Mouse (Mus musculus): ENCODE data around the gene Nav1. TPM values are rescaled to one million over a fixed set of nuclear protein-coding genes. Genes with fewer than 3 reads are reported as not detected.

Gene Nav1
- 3.7 and 3.9 TPM in 2 replicates for polyA plus RNA-seq (2015; fragmentation: Nextera tagmentation; extraction: Ambion mirVana)

DNA sequence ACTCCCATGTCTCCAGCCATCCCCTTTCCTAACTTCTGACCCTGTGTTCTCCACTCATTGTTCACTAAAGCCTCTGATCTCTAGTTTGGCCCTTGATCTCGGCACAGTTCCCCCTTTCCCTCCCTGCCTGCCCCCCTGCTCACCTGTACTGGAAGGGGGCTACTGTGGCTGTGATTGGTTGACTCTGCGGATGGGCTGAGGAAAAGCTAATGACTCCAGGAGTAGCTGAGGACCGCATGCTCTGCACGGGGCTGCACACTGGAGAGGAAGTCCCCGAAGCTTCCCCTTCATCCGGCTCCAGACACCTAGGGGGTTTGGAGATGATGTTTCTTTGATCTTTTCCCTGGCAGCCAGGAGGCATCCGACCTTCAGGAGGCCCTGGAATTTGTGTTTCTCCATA lies at the start of gene Nav1:
Gene Nav1 (minus strand): TSS at position 277 of the 400 bp plus-strand sequence.
- H3K27ac ChIP-seq (replicated peaks), result no peak within 1 kb of the TSS
- WGBS, result 53% methylated on average over 7 of the region's 7 CpGs
- no peak for ATAC-seq (ENCODE audit: low FRiP score, low TSS enrichment)

DNA sequence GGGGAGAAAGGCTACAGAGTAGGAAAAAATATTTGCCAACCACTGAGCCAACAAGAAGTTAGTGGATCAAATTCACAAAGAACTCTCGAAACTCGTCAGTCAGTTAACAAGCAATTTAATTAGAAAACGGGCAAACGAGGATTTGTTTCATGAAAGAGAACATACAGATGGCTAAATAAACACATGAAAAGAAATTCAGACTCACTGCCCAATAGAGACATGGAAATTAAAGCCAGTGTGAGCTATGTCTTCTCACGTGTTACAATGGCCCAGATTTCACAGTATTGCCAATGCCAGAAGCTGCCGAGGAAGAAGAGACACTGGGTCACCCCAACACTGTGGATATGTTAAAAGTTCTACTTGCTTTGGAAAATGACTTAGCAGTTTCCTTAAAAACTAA lies 46.8 kb upstream of the Nav1 start:
- Histone ChIP-seq H3K4me2 (replicated peaks; ENCODE audit: low read depth) (no peak overlapping the region), H3K27me3 (ENCODE audit: control insufficient read depth, insufficient read depth, low read length) (no peaks in the 10 kb centered on the region), H3K36me3 (ENCODE audit: control insufficient read depth, insufficient read depth, low read length) (0 out of 2 replicates have a peak, but pooled peaks cover 2% of the 10 kb centered on the region), H3K9me3 (ENCODE audit: control insufficient read depth, low read length) (0 out of 2 replicates have a peak, but pooled peaks cover 2% of the 10 kb centered on the region), H3K9ac (ENCODE audit: low read length) (no peak overlapping the region), H3K4me1 (replicated peaks; ENCODE audit: control insufficient read depth, insufficient read depth) (no peaks in the 10 kb centered on the region), H3K27ac (replicated peaks) (no peak overlapping the region), H3K4me3 (ENCODE audit: low read depth, low read length) (no peak overlapping the region)
- TF ChIP-seq CTCF (IDR thresholded peaks at IDR 0.05; ENCODE audit: low read depth) (no peak), EP300 (optimal IDR thresholded peaks at IDR 0.05) (no peak)
- DNase-seq (ENCODE audit: low spot score) (no peak), ATAC-seq (ENCODE audit: low FRiP score, low TSS enrichment) (no peak)
- WGBS, result 86% methylated on average over 6 of the region's 6 CpGs

More for the DNA sequence above, at the start of gene Nav1:
- Histone ChIP-seq H3K36me3 (ENCODE audit: control insufficient read depth, insufficient read depth, low read length) (no peaks in the 10 kb centered on the region), H3K4me1 (replicated peaks; ENCODE audit: control insufficient read depth, insufficient read depth) (no peaks in the 10 kb centered on the region), H3K27me3 (ENCODE audit: control insufficient read depth, insufficient read depth, low read length) (no peaks in the 10 kb centered on the region), H3K4me3 (ENCODE audit: low read depth, low read length) (no peak within 1 kb of the TSS), H3K9ac (ENCODE audit: low read length) (no peak within 1 kb of the TSS), H3K4me2 (replicated peaks; ENCODE audit: low read depth) (no peak within 1 kb of the TSS), H3K9me3 (ENCODE audit: control insufficient read depth, low read length) (no peaks in the 10 kb centered on the region)
- no peak for DNase-seq (ENCODE audit: low spot score)
- TF ChIP-seq EP300 (optimal IDR thresholded peaks at IDR 0.05) (no peak), CTCF (IDR thresholded peaks at IDR 0.05; ENCODE audit: low read depth) (no peak)

DNA sequence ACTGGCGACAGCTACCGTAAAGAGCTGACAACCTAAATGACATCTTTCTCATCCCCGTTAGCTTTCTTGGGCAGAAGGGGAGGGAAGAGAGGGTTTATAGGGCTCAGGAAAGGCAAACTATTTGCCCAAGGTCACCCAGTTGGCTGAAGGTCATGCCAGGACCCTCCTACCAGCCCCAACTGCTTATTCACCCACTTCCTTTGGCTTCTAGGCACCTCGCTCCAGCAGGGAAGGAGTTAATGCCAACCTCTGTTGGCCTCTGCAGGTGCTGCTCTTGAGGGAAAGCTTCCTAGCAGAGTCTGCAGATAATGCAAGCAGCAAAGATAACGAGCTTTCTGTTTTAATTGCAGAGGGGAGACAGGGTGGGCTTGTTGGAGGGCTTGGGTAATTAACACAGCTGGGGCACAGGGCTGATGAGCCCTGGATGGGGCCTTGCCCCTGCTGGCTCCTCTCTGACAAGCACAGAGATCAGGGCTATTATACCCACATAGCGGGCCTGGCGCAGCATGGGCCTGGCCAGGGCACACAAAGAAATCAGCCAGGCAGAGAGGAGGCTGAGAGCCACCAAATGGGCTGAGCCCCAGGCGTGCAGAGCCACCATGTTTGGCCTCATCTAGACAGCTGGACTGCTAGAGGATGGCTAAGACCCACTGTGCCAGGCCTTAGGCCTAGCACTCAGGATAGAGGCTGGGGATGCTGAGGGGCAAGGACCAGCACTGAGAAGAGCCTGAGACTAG lies 38.5 kb upstream of the Nav1 start:
- Histone ChIP-seq H3K9me3 (ENCODE audit: control insufficient read depth, low read length) (no peaks in the 10 kb centered on the region), H3K27me3 (ENCODE audit: control insufficient read depth, insufficient read depth, low read length) (no peaks in the 10 kb centered on the region), H3K9ac (ENCODE audit: low read length) (no peak overlapping the region), H3K36me3 (ENCODE audit: control insufficient read depth, insufficient read depth, low read length) (no peaks in the 10 kb centered on the region), H3K4me1 (replicated peaks; ENCODE audit: control insufficient read depth, insufficient read depth) (no peaks in the 10 kb centered on the region; the same call in 1 of the 2 replicates), H3K4me2 (replicated peaks; ENCODE audit: low read depth) (no peak overlapping the region), H3K4me3 (ENCODE audit: low read depth, low read length) (no peak overlapping the region), H3K27ac (replicated peaks) (no peak overlapping the region)
- TF ChIP-seq EP300 (optimal IDR thresholded peaks at IDR 0.05) (no peak), CTCF (IDR thresholded peaks at IDR 0.05; ENCODE audit: low read depth) (no peak)
- ATAC-seq (ENCODE audit: low FRiP score, low TSS enrichment) (no peak), DNase-seq (ENCODE audit: low spot score) (no peak)
- 83% methylated on average over 8 of the region's 8 CpGs for WGBS

DNA sequence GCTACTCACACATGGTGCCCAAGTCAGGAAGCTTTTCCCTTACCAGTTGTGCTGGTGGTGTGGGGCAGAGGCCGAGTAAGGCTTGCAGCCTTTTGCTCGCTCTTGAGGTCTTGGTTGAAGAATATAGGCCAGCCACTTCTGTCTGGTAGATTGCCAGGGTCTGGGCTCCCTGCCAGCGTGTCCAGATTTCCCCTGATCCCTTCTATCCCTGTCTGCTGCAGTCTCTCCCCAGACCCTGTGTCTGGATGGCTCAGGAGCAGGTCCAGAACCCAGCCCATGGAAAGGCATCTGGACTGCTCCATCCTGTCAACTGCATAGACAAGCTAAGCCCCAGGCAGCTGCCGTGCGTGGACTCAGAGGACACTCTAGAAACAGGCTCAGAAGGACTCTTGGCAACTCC lies 37.0 kb upstream of the Nav1 start:
- Histone ChIP-seq H3K4me3 (ENCODE audit: low read depth, low read length) (no peak overlapping the region), H3K4me1 (replicated peaks; ENCODE audit: control insufficient read depth, insufficient read depth) (no peaks in the 10 kb centered on the region; the same call in 1 of the 2 replicates), H3K27ac (replicated peaks) (no peak overlapping the region), H3K36me3 (ENCODE audit: control insufficient read depth, insufficient read depth, low read length) (no peaks in the 10 kb centered on the region), H3K27me3 (ENCODE audit: control insufficient read depth, insufficient read depth, low read length) (no peaks in the 10 kb centered on the region), H3K9me3 (ENCODE audit: control insufficient read depth, low read length) (no peaks in the 10 kb centered on the region), H3K4me2 (replicated peaks; ENCODE audit: low read depth) (no peak overlapping the region), H3K9ac (ENCODE audit: low read length) (no peak overlapping the region)
- ATAC-seq (ENCODE audit: low FRiP score, low TSS enrichment) (no peak), DNase-seq (ENCODE audit: low spot score) (no peak)
- WGBS, result 41% methylated on average over 5 of the region's 5 CpGs
- TF ChIP-seq EP300 (optimal IDR thresholded peaks at IDR 0.05), result no peak
- TF ChIP-seq CTCF (IDR thresholded peaks at IDR 0.05; ENCODE audit: low read depth), result no peak

DNA sequence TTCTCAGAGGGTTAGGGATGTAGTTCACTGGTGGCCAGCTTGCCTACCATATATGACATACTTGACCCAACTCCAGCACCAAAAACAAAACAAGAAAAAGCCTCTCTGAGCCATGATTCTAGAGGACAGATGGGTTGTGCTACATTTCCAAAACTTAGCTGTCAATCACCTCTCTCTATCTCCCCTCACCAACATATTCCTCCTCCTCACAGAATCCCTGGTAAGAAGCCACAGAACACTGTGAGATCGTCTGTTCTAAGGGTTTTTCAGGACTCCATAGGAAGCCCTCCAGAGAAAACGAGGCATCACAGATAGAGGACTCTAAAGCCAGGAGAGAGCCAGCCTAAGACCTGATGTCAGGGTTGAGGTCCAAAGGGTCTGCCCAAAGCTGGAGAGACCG lies 36.6 kb upstream of the Nav1 start:
- ATAC-seq (ENCODE audit: low FRiP score, low TSS enrichment) (no peak), DNase-seq (ENCODE audit: low spot score) (no peak)
- 65% methylated on average over 3 of the region's 3 CpGs for WGBS
- H3K27me3 ChIP-seq (ENCODE audit: control insufficient read depth, insufficient read depth, low read length), result no peaks in the 10 kb centered on the region
- TF ChIP-seq EP300 (optimal IDR thresholded peaks at IDR 0.05) (no peak), CTCF (IDR thresholded peaks at IDR 0.05; ENCODE audit: low read depth) (no peak)
- no peak overlapping the region for H3K9ac ChIP-seq (ENCODE audit: low read length)
- no peaks in the 10 kb centered on the region; the same call in 1 of the 2 replicates for H3K4me1 ChIP-seq (replicated peaks; ENCODE audit: control insufficient read depth, insufficient read depth)
- H3K9me3 ChIP-seq (ENCODE audit: control insufficient read depth, low read length), result no peaks in the 10 kb centered on the region
- no peak overlapping the region for H3K27ac ChIP-seq (replicated peaks)
- H3K4me2 ChIP-seq (replicated peaks; ENCODE audit: low read depth), result no peak overlapping the region
- H3K36me3 ChIP-seq (ENCODE audit: control insufficient read depth, insufficient read depth, low read length), result no peaks in the 10 kb centered on the region
- H3K4me3 ChIP-seq (ENCODE audit: low read depth, low read length), result no peak overlapping the region

DNA sequence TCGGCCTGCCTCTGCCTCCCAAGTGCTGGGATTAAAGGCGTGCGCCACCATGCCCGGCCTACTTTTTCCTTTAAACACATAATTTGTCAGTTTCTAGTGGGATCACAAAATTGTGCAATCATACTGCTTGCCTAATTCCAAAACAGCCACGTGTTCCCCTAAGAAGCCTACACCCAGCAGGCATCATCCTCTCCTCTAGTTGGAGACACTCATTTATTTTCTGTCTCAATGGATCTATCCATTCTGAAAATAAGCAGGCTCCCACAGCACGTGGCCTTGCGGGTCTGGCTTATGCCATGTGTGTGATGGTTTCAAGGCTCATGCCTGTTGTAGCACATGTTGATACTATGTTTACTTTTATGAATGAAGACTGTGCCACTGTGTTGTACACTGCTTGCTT lies 32.8 kb upstream of the Nav1 start:
- Histone ChIP-seq H3K4me3 (ENCODE audit: low read depth, low read length) (no peak overlapping the region), H3K9ac (ENCODE audit: low read length) (no peak overlapping the region), H3K4me1 (replicated peaks; ENCODE audit: control insufficient read depth, insufficient read depth) (no peaks in the 10 kb centered on the region; the same call in 1 of the 2 replicates), H3K27me3 (ENCODE audit: control insufficient read depth, insufficient read depth, low read length) (no peaks in the 10 kb centered on the region), H3K4me2 (replicated peaks; ENCODE audit: low read depth) (no peak overlapping the region), H3K9me3 (ENCODE audit: control insufficient read depth, low read length) (no peaks in the 10 kb centered on the region), H3K27ac (replicated peaks) (no peak overlapping the region), H3K36me3 (ENCODE audit: control insufficient read depth, insufficient read depth, low read length) (no peaks in the 10 kb centered on the region)
- no peak for TF ChIP-seq CTCF (IDR thresholded peaks at IDR 0.05; ENCODE audit: low read depth)
- no peak for TF ChIP-seq EP300 (optimal IDR thresholded peaks at IDR 0.05)
- ATAC-seq (ENCODE audit: low FRiP score, low TSS enrichment), result no peak
- 85% methylated on average over 7 of the region's 7 CpGs for WGBS
- no peak for DNase-seq (ENCODE audit: low spot score)

Data from stomach, postnatal 0 days (tissue).